Mouse (Mus musculus) urinary bladder, postnatal 25 days (tissue): ENCODE data around the gene Anks6.
A peak's percentile ranks its signal among the peaks of the same experiment; 100 is the strongest.

Experiments
- DNase-seq: peaks from one replicate; pipeline ENCODE4 v3.0.0; 2022; ENCODE audit warnings: low spot score

The Anks6 gene

GRCm38 (mm10) chr4:47046974-47047373, 10.3 kb downstream of the Anks6 start:
- DNase-seq: no peak

DNA sequence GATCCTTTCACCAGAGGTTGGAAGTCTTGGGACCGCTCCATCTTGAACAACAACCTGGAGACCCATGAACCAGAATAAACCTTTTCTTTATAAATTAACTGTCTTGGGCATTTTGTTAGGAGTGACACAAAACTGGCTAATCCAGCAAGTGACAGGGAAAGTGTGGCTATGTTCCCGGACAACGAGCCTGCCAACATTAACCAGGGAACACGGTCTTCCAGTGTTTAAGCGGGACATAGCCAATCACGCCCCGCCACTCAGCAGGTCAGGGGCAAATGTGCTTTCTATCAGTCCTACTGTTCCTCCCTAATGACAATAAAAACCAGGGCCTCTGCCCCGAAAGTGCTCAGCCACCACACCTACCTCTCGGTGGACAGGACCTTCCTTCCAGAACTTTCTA, 13.4 kb downstream of the Anks6 start:
- no peak for DNase-seq

- DNase-seq: no peak
Observed at GRCm38 (mm10) chr4:47039586-47039985, 17.6 kb downstream of the Anks6 start.

DNA sequence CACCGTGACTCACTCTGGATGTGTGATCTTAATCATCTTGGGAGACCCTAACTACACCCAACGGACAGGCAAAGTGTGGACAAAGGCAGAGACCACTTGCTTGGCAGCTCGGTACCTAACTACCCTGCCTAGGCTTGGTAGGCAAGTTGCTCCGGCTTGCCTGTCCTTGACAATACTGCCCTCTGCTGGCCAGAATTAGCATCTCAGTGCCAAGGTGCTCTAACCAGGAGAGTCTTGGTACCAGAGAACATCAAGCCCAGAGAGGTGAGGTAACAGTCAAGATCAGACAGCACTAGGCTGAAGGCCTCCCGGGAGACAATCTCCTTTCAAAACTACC, 19.9 kb downstream of the Anks6 start:
- DNase-seq: peak; percentile 81

GRCm38 (mm10) chr4:47036486-47037320, 20.5 kb downstream of the Anks6 start:
- DNase-seq: no peak

GRCm38 (mm10) chr4:47035536-47035935, 21.7 kb downstream of the Anks6 start:
- DNase-seq: no peak

DNA sequence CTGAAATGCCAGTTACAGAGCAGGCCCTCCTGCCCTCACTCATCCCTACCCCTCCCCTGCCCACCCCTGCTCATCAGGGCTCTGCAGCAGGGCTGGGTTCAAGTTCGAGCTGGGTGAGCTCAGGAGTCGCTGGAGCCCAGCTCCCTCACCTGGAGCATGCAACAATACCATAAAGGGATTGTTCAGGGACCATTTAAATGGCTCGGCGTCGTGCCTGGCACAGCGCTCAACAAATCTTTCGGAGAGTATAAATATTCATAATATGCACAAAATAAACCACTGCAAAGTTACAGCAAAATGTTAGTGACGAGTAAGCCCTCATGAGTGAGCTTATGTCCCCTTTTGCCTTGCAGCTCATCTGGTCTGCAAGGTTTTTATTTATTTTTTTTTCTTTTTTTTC, 25.1 kb downstream of the Anks6 start:
- no peak for DNase-seq

DNA sequence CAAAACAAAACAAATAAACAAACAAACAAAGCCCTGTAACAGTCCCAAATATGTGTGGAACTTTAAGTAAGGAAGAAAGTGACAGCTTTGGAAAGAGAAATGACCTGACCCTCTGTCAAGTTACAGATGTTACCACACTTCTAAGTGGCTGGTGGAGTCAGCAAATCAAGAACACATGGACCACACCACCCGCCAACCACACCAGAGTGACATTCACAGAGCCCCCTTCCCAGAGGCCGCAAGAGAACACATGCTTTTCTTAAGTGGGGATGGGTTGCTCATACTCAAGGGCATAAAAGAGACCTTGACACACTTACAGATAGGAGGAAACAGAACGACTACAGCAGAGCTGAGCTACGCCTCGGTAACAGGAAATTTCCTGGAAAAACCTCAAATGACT, 28.4 kb downstream of the Anks6 start:
- DNase-seq: no peak

- no peak for DNase-seq
Observed at GRCm38 (mm10) chr4:47023949-47024348, 33.3 kb downstream of the Anks6 start.

GRCm38 (mm10) chr4:47022804-47023603, 34.2 kb downstream of the Anks6 start:
- no peak for DNase-seq

DNA sequence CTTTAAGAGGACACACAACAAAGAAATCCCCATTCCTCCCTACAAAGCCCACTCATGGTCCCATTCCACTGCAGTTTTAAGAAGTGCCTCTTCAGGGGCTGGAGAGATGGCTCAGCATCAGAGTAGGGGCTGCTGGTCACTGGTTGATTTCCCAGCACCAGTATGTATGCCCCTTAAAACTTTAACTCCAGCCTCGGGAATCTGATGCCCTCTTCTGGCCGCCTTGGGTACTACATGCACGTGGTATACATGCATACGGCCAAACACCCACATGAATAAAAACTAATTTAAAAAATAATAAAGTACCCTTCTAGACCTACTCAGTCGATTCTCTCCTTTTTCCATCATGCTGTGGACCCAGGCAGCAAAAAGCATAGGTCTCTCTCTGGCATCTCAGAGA, 36.7 kb downstream of the Anks6 start:
- DNase-seq: peak; percentile 54

- DNase-seq: no peak
Observed at GRCm38 (mm10) chr4:47015156-47015555, 42.1 kb downstream of the Anks6 start.

GRCm38 (mm10) chr4:47012476-47012875, 44.8 kb downstream of the Anks6 start:
- no peak for DNase-seq

DNA sequence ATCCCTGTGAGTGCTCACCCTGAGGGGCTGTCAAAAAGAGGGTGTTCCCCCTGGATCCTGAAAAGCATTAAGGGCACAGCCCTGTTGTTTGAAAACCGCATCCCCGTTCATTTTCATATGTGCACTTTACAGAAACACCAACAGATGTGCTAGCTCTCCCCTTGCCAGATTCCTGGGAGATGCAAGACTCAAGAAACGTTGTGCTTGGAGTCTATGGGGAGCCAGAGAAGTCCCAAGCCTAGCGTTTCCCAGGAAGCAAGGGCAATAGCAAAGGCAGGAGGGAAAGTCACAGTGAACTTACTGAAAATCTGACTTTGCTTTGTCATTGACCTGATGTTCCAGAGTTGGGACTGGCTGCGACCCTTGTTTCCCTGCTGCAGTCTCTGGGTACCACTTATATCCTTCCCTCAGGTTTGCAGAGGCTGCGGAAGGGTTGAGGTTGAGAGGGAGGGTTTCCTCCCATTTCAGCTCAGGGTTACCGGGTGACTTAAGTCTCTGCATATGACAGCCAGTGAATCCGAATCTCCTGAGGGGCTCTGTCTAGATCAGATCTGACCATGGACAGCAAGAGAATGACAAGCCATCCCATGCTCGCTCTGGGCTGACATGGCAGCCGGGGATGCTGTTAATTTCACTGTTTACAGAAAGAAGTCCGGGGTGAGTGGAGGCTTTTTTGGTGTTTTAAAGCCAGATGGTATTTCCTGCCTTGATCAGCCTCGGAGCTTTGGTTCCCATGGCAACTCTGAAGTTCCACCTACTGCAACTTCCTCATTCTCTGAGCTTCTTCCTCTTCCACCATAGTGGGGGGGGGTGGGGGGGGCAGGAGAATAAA, 46.6 kb downstream of the Anks6 start:
- no peak for DNase-seq

DNA sequence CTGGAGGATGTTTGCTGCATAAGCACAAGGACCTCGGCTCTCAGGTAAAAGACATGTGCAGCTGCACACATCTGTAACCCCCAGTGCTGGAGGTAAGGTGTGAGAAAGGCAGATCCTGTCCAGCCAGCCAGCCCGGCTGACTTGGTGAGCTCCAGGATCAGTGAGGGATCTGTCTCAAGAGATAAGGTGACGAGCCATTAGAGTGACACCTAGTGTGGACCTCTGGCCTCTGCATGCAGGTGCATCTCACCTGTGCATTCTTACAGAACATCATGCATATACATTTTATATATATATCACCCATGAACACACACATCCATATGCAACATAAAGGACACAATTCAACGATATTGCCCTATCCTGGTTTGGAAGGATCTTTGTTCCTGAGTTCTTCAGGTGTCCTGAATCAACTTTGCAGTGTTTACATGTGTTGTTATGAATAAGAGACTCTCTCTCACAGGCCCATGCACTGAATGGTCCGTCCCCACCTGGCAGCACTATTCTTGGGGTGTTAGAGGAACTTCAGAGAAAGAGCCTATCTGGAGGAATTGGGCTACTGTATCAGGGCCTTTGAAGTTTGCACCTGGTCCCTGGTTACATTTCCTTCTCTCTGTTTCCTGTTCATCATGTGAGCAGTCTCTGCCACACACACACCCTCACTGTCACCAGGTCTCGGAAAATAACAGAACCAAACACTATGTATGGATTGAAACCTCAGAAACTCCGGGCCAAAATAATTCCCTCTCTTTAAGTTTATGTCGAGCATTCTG, 56.4 kb downstream of the Anks6 start:
- no peak for DNase-seq

- no peak for DNase-seq
Observed at GRCm38 (mm10) chr4:46997969-46998368, 59.3 kb downstream of the Anks6 start.

DNA sequence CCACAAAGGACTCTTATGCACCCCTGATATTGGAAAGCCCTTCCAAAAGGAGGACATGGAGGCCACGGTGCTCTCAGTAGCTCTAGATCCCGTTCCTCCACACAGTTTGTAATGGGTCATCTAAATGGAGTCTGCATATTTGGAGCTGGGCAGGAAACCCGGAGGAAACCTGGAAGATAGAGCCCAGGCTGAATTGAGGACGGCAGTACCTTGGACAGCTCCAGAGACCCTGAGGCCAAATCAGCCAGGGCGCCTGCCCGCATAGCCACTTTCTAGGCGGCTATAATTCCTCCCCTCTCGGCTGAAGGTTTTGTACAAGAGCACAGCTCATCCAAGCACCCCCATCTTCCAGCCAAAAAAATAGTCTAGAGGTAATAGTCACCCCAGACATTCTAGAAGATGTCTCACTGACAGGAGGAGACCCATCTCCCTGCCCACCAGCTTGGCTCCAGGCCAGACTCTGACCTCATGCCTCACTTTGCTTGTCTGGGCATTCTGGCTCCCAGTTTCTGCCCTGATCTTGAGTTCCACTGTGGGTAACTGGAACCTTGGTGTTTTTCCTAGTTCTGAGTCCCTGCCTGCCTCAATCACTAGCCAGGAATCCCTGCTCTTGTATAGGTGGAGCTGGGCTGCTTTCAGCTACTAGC, 64.3 kb downstream of the Anks6 start:
- peak; percentile 27 for DNase-seq

DNA sequence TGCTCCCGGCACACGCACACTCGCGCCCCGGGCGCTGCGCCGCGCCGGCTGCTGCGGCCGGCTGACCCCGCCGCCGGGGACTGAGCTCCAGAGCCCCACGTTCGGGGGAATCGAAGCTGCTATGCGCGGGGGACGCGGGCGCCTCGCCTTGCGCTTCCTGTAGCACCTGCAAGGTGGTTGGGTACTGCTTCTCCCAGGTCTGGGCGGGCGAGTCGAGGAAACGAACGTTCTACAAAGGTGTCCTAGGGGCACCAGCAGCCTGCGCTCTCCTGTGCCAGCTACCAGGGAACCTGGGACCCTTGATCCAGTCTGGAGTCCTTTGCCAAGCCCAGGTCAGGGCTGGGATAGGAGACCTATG, 65.3 kb downstream of the Anks6 start:
- no peak for DNase-seq

GRCm38 (mm10) chr4:46991016-46991958, 65.9 kb downstream of the Anks6 start, which contains the start of gene Gabbr2:
Gene Gabbr2, minus strand, starts transcription at chr4:46991873.
- DNase-seq: no peak
